Mouse (Mus musculus) thymus, postnatal 0 days (tissue): ENCODE data around the gene Tnpo1. TPM values are rescaled to one million over a fixed set of nuclear protein-coding genes. Genes with fewer than 3 reads are reported as not detected.
A peak's percentile ranks its signal among the peaks of the same experiment; 100 is the strongest.

ENCODE experiments used
- DNase-seq: peaks from one replicate; pipeline ENCODE4 v3.0.0-alpha.2; 2015; ENCODE audit warnings: low spot score
- polyA plus RNA-seq: library from polyadenylated mRNA; unstranded; fragments of >200 nt; fragmentation: Nextera tagmentation; extraction: Ambion mirVana; gene quantifications from 2 replicates; pipeline ENCODE4 v1.2.1, GENCODE M21; 2015

Gene Tnpo1
- polyA plus RNA-seq, 1 experiment from 2014 or later = 33.8 TPM

DNA sequence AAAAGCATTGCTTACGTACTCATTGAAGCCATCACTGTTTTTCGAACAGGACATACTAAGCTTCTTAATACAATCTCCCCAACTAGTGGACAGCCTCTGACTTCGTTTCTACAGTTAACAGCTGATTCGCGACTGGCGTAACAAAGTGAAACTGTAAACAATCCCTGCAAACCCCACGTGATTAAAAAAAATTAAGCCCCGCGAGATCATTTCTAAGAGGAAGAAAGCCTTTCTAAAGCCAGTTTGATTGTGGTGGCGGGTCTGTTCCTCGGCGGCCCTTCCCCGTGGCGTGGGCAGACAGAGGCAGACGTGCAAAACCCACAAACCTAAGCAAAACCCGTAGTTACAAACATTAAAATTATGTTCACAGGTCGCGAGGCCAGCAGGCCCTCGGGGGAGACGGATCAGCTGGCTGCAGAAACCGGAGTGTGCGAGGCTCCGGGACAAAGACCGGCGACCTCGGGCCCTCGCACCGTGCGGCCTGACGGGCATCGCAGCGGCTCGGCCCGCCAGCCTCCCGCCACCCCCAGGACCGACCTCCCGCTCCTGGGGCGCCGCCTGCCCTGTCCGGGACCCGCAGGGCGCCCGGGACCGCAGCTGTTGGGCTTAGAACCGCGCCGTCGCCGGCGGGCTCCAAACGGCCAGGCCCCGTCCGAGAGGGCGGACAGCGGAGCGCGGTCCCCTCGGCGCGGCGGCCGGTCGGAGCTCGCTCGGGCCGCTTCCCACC lies 535 bp downstream of the Tnpo1 start:
- peak; percentile 74 for DNase-seq

DNA sequence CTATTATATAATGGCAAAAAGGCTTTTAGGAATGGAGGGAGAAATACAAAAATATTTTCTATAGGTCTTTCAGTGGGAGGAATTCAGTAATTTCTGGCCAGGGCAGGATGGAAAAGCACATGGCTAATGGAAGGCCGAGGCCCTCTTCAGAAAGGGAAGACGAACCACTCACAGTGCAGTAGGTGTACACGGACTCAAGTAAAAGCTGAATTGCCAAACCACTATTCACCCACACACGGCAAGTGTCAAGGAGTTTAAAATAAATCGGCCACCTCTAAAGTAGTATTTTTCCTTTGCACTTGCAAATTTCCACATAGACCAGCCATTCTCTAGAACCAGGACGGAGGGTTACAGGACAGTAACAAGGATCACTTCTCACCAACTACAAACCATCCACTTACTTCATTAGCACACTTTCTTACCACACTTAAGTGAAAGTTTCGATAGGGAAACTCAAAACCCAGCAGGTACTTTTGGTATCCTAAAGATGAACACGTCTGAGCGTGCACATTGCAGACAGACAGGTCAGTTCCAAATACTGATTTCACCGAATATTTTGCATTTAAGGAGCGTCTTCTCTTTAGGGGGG lies 1.2 kb downstream of the Tnpo1 start:
- DNase-seq = no peak

DNA sequence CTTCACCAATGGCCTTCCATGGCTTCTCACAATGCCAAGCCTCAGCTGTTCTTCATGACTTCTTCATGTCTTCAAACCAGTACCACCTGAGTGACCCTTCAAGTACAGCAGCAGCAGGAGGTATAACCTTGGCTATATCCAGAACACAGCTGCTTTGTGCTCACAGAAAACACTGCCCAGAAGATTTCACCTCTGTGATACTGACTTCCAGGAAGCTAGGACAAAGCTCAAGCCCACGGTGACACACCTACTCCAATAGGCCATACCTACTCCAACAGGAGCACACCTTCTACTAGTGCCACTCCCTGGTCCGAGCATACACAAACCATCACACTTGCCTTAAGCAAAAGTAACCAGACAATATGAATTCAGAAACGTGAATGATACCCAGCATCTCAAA lies 3.4 kb downstream of the Tnpo1 start:
- DNase-seq = no peak

DNA sequence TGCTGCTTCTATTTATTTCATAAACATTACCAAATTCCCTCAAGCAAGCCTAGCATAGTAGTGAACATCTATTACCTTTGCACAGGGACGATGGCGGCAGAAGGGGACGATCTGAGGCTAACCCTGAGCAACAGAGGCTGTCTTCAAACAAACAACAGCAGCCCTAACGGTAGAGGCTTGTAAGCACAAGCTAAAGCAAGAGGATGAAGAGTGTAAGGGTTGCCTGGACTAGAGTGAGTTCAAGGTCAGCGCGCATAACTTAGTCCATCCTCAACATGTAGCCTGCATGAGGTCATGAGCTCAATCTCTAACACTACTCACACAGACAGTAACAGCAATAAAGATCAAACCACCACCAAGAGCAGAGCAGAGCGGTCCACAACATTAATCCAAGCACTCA lies 4.9 kb downstream of the Tnpo1 start:
- no peak for DNase-seq

DNA sequence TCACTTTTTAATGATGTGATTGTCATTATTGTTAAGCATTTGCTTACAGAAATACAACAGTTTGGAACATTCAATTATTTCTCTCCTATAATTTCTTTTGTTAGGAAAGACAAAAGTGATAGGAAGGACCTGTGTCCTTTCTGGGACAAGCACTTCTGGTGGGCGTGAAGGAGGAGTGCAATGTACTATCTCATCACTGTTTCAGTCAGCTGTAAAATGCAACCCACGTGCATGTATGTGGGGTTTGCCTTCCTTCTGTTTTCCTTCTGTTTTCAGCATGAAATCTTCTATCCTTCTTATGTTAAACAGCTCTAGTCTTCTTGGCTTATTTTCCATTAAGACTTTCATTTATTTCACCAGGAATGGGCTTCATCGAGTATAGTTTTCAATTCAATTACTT lies 5.9 kb downstream of the Tnpo1 start:
- DNase-seq = no peak

DNA sequence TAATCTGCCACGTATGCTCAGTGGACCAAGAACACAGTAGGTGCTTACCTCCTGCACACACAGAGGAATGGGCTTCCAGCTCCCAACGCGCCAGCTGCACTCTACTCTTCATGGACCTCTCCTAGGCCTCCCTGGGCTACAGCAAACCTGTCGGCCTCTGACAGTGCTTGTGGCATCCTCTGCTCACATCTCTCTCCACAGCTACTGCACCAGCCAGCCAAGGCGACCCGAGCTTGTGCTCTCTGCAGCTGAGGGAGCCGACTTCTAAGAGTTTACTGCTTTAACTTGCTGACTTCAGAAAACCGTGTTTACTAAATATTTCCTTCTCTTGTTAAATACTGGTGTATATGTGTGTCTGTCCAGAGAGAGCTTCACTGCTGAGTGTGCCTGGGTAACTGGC lies 6.5 kb downstream of the Tnpo1 start:
- no peak for DNase-seq

DNA sequence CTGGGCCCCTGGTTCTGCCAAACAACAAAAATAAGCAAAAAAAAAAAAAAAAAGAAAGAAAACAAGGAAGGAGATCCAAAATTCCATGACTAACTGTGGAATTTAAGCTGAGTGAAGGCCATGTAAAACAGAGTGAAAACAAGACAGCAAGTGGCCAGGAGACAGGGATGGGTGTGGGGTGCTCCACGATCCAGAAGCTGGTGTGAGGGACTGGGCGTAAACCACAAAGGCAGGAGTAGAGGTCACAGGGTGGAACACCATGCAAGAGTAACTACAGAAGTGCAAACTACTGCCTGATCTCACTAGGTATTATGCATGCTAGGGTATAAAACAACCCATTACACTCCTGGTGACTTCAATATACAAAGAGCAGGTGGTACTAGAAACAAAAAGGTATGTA lies 8.3 kb downstream of the Tnpo1 start:
- DNase-seq = no peak

DNA sequence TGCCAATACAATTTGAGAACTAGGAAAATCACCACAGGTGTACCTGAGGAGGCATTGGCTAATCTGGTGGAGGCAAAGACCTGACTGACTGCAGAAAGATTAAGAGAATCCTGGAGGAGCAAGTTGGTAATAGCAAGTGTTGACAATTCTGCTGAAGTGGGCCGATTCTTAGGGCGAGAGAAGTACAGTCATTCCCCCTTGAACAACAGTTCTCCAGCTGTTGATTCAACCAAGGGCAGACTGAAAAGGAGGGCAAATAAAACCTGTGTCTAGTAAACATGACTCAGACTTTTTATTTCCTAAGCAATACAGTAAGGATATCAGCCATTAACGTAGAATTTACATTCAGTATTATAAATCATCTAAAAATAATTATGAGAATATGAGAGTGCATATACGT lies 10.6 kb downstream of the Tnpo1 start:
- DNase-seq = no peak

DNA sequence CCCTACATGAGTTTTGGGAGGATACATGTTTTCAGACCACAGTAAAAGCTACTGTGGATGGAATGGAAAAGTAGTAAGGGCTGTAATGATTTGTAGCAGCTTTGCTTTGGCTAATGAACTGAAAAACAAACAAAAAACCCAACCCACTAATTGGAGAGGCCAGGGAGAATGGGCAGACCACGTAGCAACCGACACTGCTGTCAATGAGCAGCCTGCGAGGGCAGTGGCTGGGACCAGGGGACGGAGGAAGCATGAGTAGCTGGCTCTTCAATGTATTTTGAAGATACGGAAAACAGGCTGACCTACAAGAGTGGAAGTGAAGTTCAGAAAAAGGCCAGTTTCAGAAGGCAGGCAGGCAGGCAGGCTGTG lies 11.4 kb downstream of the Tnpo1 start:
- DNase-seq = no peak

DNA sequence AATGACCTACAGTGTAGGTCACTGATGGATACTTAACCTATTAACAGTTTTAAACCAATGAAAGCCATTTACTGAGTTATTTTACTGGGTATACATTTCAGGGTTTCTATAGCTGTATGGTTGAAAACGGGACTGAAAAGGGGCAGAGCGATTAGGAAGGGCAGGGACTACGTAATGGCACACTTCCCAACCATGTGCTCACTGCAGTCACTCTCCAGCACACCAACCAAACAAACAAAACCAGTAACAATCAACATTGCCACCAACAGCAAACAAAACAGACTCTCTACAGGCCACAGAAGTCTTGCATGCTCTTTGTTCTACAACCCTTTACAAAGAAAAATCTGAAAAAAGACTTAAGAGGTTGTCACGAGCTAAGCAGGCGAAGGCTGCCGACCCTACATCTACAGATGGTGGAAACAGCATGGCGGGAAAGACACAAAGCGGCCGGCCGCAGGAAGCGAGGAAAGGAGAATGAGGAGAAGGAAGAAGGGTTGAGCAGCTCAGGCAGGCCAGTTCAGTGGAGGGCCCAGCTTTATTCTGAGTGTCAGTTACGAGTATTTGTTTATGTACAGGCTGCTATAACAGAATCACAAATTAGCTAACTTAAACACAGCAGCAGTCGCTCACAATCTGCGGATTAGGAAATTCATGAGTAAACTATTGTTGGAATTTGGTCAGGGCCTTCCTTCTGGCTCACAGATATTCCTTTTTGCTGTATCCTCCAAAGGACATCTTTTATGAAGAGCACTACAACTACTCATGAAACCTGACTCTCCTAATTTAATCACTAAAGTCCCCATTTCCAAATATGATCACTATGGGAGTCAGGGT lies 12.0 kb downstream of the Tnpo1 start:
- DNase-seq = no peak

DNA sequence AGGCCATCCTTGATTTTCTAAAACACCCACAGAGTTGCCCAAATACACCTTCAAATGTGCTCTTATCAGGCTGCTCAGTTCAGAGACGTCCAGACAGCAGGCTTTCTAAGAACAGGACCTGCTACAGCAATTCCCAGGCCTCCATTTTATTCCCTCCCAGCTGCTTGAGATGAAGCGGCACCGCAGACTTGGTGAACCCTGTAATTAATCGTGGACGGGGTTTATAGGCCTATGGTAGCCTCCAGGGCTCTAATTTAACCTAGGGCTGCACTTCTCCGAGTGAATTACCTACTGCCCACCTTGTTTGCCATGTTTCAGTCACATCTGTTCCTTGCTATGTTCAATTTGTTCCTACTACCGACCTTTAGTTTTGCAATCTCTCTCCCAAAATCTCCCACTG lies 13.0 kb downstream of the Tnpo1 start:
- DNase-seq = no peak

DNA sequence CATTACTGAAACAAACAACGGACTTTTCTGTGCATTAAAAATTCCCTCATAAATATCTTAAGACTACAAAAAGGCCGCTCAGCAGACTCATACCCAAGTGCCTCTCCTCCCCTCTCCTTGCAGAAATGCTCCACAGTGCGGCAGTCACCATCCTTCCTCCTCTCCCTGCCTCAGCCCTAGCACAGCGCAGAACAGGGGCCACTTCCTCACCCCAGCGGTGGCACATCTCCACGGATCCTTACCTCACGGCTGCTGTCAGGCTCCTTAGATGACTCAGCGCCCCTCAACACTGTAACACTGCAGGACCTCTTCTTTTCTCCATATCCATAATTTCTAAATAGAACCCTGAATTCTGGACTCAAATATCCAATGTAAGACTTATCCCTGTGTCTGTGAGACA lies 13.6 kb downstream of the Tnpo1 start:
- peak; percentile 52 for DNase-seq

DNA sequence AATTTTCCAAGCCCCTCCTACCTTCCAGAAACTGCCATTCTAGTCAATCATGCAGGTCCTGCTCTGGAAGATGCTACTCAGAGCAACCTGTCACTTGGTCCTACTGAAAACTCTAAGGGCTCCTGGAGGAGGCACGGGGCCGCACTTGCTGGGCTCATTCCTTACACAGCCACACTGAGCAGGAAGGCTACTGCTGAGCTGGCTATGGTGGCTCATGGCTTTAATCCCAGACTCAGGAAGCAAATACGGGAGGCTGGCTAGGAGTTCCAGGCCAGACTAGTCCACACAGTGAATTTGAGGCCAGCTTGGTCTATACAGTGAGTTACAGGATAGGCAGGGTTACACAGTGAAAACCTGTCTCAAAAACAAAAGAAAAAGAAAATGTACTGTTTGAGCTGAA lies 15.4 kb downstream of the Tnpo1 start:
- no peak for DNase-seq

DNA sequence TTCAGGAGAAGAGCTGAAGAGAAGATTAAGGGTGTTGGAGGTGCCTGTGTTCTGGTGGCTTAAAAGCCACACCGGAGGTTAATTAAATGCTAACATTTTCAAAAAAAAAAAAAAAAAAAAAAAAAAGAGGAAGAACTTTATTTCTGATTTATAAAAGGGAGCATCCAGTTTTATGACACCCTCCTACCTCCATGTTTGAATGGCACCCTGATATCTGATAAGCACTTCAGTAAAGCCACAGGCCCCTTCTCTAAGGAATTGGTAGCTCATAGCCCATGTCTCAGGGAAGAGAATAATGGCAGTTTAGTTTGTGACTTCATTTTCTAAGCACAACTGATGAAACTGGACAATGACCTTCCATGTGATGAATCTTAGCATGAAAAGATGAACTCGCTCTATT lies 21.6 kb downstream of the Tnpo1 start:
- DNase-seq = no peak

DNA sequence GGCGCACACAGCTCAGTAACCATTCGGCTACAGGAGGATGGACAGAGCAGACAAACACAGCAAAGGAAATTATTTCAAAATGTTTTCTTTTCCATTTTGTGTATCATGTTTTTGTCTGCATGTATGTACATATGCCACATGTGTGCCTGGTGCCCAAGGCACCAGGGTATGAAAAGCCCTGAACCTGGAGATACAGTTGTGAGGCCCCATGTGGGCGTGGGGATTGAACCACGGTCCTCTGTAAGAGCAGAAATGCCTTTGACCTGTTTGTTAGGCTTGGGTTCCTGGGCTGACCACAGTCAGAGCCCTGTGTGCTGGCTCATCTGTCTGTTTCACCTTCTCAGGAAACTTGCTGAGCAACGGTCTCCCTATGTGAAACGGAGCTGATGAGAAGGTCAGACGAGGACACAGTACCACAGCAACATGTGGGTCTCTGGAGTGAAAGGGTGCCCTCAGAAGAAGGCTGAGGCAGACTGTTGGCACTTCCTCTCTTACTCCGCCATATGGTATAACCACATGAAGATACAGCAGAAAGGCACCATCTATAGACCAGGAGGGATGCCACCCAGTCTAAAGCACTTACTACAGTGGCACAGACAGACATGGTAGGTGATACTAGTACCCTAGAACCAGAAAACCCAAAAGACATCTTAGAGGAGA lies 23.7 kb downstream of the Tnpo1 start:
- DNase-seq = peak; percentile 52

DNA sequence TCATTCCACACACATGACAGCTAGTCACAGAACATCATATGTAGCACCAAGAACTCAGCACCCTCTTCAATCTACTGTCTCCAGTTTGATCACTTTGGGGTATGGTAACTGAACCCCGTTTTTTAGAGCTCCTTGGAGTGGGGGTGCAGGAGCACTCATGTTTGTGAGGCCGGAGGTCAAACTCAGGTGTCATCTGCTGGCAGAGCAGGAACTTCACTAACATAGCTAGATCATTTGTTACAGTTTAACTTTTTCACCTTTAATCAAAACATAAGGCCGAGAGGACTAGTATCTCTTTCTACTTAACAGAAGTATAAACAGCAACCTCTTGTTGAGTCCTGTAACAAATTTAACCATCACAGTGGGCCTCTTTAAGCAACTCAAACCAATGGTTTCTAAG lies 26.6 kb downstream of the Tnpo1 start:
- DNase-seq = no peak

DNA sequence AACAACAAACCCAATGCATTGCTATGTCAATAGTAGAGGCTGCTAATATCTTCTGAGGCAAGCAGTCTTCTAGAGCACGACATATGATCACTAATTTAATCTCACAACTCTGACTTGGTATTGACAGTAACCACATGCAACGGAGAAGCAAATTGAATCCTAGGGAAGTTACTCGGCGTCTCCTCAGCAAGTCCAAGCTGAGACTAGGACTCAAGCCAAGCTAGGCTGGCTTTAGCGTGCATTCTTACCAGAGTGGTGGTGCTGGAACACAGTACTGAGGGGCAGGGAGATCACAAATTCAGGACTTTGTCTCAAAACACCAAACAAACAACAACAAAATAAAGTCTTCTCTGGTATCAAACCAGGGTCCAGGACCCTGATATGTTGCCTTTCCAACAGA lies 28.6 kb downstream of the Tnpo1 start:
- no peak for DNase-seq

DNA sequence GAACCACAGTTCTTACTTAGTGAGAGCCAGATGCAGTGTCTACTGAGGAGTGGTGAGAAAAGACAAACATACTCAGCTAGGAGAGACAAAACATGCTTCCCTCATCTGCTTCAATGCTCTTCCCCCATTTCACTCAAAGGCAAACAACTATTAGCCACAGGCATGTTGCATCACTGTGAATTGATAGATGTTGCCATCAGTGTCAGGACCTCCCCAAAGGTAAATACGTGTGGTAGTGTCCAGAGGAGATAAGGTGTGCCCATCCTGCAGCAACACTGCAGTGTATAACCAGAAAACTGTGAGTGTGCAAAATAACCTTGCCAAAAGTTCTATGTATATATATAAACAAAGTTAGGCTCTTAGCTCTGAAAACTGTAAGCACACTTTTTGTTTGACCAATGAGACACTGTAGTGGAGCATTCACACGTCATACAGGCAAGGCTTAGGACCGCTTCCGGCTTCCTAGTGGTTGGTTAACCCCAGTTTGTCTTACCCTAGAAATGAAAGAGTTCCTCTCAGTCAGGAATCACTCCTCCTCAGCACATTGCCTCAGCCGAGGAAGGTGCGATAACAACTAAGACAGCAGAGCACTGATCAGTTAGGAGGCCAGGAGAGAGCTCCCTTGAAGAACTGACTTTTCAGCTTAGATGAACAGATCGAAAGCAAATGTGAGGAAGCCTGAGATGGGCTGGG lies 29.6 kb downstream of the Tnpo1 start:
- DNase-seq = peak; percentile 33

DNA sequence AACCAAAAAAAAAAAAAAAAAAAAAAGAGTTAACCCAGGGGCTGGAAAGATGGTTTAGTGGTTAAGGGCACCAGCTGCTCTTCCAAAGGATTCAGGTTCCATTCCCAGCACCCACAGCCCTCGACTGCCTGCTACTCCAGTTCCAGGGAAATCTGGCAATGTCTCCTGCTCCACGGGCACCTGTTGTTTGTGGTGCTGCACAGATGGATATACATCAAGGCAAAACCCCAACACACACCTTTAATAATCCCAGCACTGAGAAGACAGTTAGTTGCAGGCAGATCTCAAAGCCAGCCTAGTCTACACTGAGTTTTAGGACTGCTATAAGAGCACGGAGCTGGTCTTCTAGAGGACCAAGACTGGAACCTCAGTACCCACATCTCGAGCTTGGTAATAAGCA lies 30.2 kb downstream of the Tnpo1 start:
- no peak for DNase-seq

DNA sequence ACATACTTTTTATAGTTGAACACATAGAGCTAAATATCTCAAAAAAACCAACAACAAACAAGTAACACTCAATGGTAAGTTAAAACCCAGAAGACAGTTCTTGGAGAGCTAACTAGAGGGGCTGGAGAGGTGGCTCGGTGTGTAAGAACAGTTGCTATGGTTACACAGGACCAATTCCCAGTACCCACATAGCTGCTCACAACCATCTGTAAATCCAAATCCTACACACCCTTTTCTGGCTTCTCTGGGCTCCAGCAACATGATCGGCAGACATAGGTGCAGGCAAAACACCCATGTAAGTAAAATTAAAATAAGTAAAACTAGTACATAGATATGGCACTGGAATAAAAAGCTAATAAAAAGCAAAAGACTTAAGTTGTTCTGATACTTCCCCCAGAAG lies 31.3 kb downstream of the Tnpo1 start:
- DNase-seq = no peak

DNA sequence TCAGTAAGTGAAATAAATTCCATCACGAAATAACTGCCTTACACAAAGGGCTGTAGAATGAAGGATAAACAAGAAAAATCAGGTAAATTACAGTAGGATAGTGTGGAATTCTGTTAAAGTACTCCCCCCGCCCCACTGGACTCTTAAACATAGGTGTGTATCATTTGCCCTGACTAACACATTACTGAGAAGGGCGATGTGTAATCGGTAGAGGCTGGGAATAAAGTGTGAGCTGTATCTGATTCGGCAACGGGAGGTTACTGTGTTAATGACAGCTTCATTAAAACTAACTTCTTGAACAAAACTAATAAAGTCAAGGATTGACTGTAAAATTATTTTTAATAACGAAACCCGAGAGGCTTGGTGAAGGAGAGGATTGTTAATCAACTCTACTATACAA lies 34.7 kb downstream of the Tnpo1 start:
- no peak for DNase-seq

DNA sequence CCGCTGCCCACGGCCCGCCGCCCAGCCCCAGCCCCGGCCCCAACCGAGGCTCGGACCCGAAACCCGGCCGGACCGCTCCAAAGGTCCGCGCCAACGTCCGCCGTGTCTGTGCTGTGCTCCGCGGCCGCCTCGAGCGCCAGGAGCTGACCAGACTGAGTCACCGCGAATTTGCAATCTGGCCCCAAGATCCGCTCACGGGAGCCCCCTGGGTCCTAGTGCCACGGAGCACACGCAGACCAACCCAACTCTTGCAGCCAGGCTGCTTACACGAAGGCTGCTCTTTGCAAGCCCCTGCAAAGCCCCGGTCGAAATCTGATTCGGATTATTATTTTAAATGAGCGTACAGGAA lies 35.3 kb downstream of the Tnpo1 start:
- peak; percentile 79 for DNase-seq
